Mouse (Mus musculus): ENCODE measurements at regions not wholly inside any gene's neighbourhood (a gene's known extent, or its start where the extent isn't known, plus 50 kb on each side); places are given as distances from the start of the nearest gene placed in this dataset.
A peak's percentile ranks its signal among the peaks of the same experiment; 100 is the strongest.

DNA sequence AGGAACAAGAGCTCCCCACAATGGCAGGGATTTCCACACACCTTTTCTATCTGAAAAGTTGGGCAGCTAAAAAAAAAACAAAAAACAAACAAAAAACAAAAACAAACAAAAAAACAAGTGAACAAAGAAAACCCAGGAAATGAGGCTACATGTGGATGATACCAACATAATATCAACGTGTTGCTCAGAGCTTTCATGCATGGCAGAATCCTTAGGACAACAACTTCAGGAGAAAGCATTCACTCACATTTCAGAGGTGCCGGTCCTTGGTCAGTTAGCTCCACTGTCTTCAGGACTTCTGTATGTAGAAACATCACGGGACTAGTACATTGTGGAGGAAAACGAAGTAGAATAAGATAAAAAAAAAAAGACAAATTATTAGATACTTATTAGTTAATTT lies 94.8 kb upstream of the Cpm start:
- WGBS: 83% methylated on average over 4 of the region's 4 CpGs
- H3K27ac ChIP-seq (replicated peaks): no peak overlapping the region
- H3K4me1 ChIP-seq: 0 out of 2 replicates have a peak, but pooled peaks cover 13% of the 10 kb centered on the region
- H3K4me2 ChIP-seq (replicated peaks): no peak overlapping the region
- no peaks in the 10 kb centered on the region for H3K9me3 ChIP-seq (replicated peaks)
- H3K36me3 ChIP-seq: no peaks in the 10 kb centered on the region
- no peak overlapping the region for H3K4me3 ChIP-seq (replicated peaks)
- ATAC-seq (ENCODE audit: insufficient number of reproducible peaks, low FRiP score, low TSS enrichment, low read depth): no peak
- no peak overlapping the region for H3K9ac ChIP-seq
- no peaks in the 10 kb centered on the region for H3K27me3 ChIP-seq

DNA sequence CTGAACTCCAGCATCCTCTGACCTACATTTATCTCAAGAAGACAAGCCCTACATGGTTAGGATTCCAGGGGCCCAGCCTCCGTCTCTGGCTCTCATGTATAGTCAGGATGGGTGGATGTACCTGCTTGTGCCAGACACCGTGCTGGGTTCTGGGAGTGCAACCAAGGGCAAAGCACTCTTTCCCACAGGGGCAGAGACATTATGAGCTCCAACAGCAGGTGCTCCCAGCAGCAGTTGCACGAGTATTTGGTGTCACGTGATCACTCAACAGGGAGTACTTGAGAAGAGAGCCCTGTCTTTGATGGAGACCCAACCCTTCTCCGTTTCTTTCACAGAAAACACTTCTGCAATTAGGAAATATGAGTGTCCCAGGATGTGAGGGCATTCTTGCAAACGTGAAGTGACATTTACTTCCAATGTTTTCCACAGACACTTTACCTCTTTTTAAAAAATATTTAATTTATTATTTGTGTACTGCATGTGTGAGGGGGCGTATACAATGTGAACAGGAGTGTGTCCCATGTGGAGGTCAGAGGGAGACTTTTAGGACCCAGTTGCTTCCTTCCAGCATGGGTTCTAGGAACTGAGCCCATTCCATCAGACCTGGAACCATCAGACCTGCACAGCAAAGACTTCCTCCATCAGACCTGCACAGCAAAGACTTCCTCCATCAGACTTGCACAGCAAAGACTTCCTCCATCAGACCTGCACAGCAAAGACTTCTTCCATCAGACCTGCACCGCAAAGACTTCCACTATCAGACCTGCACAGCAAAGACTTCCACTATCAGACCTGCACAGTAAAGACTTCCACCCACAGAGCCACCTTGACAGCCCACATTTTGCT lies 95.5 kb upstream of the Cpm start:
- H3K27me3 ChIP-seq: no peaks in the 10 kb centered on the region
- WGBS: 79% methylated on average over 8 of the region's 8 CpGs
- no peak overlapping the region for H3K4me2 ChIP-seq (replicated peaks)
- H3K9me3 ChIP-seq (replicated peaks): no peaks in the 10 kb centered on the region
- H3K36me3 ChIP-seq: no peaks in the 10 kb centered on the region
- no peak overlapping the region for H3K27ac ChIP-seq (replicated peaks)
- H3K9ac ChIP-seq: no peak overlapping the region
- H3K4me3 ChIP-seq (replicated peaks): no peak overlapping the region
- peaks cover 13% of the 10 kb centered on the region; the same call in 1 of the 2 replicates for H3K4me1 ChIP-seq
- ATAC-seq (ENCODE audit: insufficient number of reproducible peaks, low FRiP score, low TSS enrichment, low read depth): no peak

GRCm38 (mm10) chr10:117532750-117533540 lies 96.4 kb upstream of the Cpm start:
- WGBS: 95% methylated on average over 1 of the region's 1 CpGs

GRCm38 (mm10) chr10:117531798-117532747 lies 97.2 kb upstream of the Cpm start:
- peak; percentile 31; the same call in 1 of the 2 replicates for ATAC-seq (ENCODE audit: insufficient number of reproducible peaks, low FRiP score, low TSS enrichment, low read depth)
- H3K4me2 ChIP-seq (replicated peaks): no peak overlapping the region
- no peak overlapping the region for H3K27ac ChIP-seq (replicated peaks)
- no peaks in the 10 kb centered on the region for H3K36me3 ChIP-seq
- H3K4me1 ChIP-seq: peaks cover 13% of the 10 kb centered on the region; the same call in 1 of the 2 replicates
- H3K9ac ChIP-seq: no peak overlapping the region
- 57% methylated on average over 17 of the region's 17 CpGs for WGBS
- no peak overlapping the region for H3K4me3 ChIP-seq (replicated peaks)
- no peaks in the 10 kb centered on the region for H3K9me3 ChIP-seq (replicated peaks)
- no peaks in the 10 kb centered on the region for H3K27me3 ChIP-seq

More at GRCm38 (mm10) chr10:117532750-117533540, 96.4 kb upstream of the Cpm start:
- Histone ChIP-seq H3K4me3 (replicated peaks) (no peak overlapping the region), H3K9ac (no peak overlapping the region), H3K4me1 (peaks cover 13% of the 10 kb centered on the region; the same call in 1 of the 2 replicates), H3K27me3 (no peaks in the 10 kb centered on the region), H3K36me3 (no peaks in the 10 kb centered on the region), H3K9me3 (replicated peaks) (no peaks in the 10 kb centered on the region), H3K4me2 (replicated peaks) (no peak overlapping the region), H3K27ac (replicated peaks) (no peak overlapping the region)
- no peak for ATAC-seq (ENCODE audit: insufficient number of reproducible peaks, low FRiP score, low TSS enrichment, low read depth)

- H3K4me3 ChIP-seq (replicated peaks): no peak overlapping the region
- no peak overlapping the region for H3K27ac ChIP-seq (replicated peaks)
- no peaks in the 10 kb centered on the region for H3K36me3 ChIP-seq
- H3K9ac ChIP-seq: no peak overlapping the region
- H3K27me3 ChIP-seq: no peaks in the 10 kb centered on the region
- no peak overlapping the region for H3K4me2 ChIP-seq (replicated peaks)
- H3K4me1 ChIP-seq: peaks cover 13% of the 10 kb centered on the region; the same call in 1 of the 2 replicates
- no peak for ATAC-seq (ENCODE audit: insufficient number of reproducible peaks, low FRiP score, low TSS enrichment, low read depth)
- WGBS: 79% methylated on average over 10 of the region's 10 CpGs
- no peaks in the 10 kb centered on the region for H3K9me3 ChIP-seq (replicated peaks)
Measured at GRCm38 (mm10) chr10:117530859-117531602, 98.3 kb upstream of the Cpm start.

DNA sequence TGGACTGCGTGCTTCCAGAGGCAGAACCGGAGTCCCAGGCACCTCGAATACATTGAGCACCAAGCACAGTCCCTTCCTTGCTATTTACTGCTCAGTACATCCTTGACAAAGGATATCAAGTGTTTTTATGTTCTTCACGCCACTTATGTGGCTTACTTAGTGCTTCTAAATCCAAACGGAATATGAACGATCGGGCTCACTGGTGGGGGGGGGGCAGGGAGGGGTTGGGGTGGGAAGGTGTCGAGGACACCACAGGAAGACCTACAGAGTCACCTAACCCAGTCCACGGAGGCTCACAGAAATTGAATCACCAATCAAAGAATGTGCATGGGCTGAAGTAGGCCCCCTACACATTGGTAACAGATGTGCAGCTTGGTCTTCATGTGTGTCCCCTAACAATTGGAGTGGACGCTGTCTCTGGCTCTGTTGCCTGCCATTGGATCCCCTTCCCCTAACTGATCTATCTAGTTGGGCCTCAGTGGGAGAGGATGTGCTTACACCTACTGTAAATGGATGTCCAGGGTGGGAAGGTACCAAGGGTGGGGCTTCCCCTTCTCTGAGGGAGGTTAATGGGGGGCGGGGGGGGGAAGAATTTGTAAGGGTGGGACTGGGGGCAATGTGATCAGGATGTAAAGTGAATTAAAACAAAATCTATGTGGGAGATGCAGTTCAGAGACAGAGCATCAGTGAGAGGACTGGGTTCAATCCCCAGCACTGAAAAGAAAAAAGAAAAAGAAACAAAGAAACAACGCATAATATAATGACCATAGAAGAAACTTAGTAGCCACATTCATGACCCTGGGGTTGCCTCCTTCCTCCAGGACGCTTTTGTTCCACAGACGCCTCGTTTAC lies 99.1 kb upstream of the Cpm start:
- Histone ChIP-seq H3K27ac (replicated peaks) (no peak overlapping the region), H3K27me3 (no peaks in the 10 kb centered on the region), H3K9ac (no peak overlapping the region), H3K4me2 (replicated peaks) (no peak overlapping the region), H3K4me3 (replicated peaks) (no peak overlapping the region), H3K9me3 (replicated peaks) (no peaks in the 10 kb centered on the region), H3K36me3 (no peaks in the 10 kb centered on the region), H3K4me1 (peaks cover 13% of the 10 kb centered on the region; the same call in 1 of the 2 replicates)
- no peak for ATAC-seq (ENCODE audit: insufficient number of reproducible peaks, low FRiP score, low TSS enrichment, low read depth)
- WGBS: 59% methylated on average over 15 of the region's 15 CpGs

DNA sequence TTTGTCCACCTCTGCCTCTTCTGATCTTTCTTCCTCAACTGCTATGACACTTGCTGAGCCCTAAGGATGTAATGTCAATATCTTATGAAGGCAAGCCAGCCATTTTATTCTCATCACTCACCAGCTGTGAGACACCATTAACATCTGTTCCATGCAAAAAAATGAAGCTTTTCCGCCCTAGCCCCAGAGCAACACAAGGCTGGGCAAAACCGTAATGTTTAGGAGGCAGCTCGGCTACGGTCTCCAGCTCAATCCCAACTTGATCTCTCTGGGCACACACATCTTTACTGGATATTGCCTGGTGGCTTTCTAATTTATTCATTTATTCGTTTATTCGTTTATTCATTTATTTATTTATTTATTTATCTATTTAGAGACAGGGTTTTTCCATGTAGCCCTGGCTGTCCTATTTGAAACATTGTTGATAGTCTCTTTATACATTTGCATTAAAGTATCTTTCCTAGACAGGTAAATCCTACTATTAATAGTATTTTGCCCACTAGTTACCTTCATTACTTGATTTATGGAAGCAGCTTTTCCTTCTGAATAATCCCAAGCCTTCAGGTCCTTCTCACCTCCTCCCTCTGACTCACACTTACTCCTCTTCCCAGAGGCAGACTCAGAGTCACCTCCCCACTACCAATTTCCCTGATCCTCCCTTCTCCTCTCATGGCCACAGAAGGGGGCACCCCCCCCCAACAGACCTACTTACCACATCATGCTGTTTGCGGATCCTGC lies 99.9 kb upstream of the Cpm start:
- no peak overlapping the region for H3K27ac ChIP-seq (replicated peaks)
- H3K36me3 ChIP-seq: no peaks in the 10 kb centered on the region
- peaks cover 13% of the 10 kb centered on the region; the same call in 1 of the 2 replicates for H3K4me1 ChIP-seq
- H3K4me2 ChIP-seq (replicated peaks): no peak overlapping the region
- H3K4me3 ChIP-seq (replicated peaks): no peak overlapping the region
- no peaks in the 10 kb centered on the region for H3K27me3 ChIP-seq
- 72% methylated on average over 7 of the region's 7 CpGs for WGBS
- ATAC-seq (ENCODE audit: insufficient number of reproducible peaks, low FRiP score, low TSS enrichment, low read depth): no peak
- no peaks in the 10 kb centered on the region for H3K9me3 ChIP-seq (replicated peaks)
- H3K9ac ChIP-seq: no peak overlapping the region

DNA sequence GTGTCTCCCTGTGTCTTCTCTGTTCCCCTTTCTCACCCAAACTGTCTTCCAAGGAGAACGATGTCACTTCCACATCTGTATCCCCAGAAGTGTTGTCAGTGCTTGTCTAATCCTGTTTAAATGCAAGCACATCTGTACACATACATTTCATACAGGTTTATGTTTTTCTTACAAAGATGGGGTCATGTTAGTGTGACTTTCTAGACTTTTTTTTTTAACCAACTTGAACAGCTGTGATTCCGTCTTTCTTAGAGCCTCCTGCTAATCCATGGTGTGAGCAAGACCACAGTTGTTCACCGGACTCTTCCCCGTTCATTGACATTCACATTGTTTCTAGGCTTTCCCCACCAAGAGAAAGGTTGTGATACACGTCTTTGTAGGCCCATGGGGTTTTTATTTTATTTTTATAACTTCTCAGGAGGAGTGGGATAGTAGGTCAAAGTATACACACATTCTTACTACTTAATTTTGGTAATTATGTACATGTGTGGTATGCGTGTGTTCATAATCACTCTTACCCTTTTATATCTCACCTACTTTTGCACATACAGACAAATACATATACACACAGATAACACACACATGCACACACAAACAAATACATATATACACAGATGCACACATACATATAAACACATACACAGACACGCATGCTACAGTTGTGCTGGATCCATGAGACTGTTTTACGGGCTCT lies 100.6 kb upstream of the Cpm start:
- Histone ChIP-seq H3K4me2 (replicated peaks) (no peak overlapping the region), H3K9me3 (replicated peaks) (no peaks in the 10 kb centered on the region), H3K27ac (replicated peaks) (no peak overlapping the region), H3K9ac (no peak overlapping the region), H3K4me1 (peaks cover 13% of the 10 kb centered on the region; the same call in 1 of the 2 replicates), H3K36me3 (no peaks in the 10 kb centered on the region), H3K4me3 (replicated peaks) (no peak overlapping the region), H3K27me3 (no peaks in the 10 kb centered on the region)
- no peak for ATAC-seq (ENCODE audit: insufficient number of reproducible peaks, low FRiP score, low TSS enrichment, low read depth)
- 74% methylated on average over 8 of the region's 8 CpGs for WGBS

- WGBS: 88% methylated on average over 6 of the region's 6 CpGs
- ATAC-seq (ENCODE audit: insufficient number of reproducible peaks, low FRiP score, low TSS enrichment, low read depth): no peak
Measured at GRCm38 (mm10) chr10:117527979-117528378, 101.3 kb upstream of the Cpm start.

More at GRCm38 (mm10) chr10:117527979-117528378, 101.3 kb upstream of the Cpm start:
- Histone ChIP-seq H3K9me3 (replicated peaks) (no peaks in the 10 kb centered on the region), H3K4me3 (replicated peaks) (no peak overlapping the region), H3K9ac (no peak overlapping the region), H3K36me3 (no peaks in the 10 kb centered on the region), H3K4me1 (peaks cover 13% of the 10 kb centered on the region; the same call in 1 of the 2 replicates), H3K4me2 (replicated peaks) (no peak overlapping the region), H3K27me3 (no peaks in the 10 kb centered on the region), H3K27ac (replicated peaks) (no peak overlapping the region)
